9 mouse cellular contexts compared by ENCODE assay signal in the genomic region with DNA sequence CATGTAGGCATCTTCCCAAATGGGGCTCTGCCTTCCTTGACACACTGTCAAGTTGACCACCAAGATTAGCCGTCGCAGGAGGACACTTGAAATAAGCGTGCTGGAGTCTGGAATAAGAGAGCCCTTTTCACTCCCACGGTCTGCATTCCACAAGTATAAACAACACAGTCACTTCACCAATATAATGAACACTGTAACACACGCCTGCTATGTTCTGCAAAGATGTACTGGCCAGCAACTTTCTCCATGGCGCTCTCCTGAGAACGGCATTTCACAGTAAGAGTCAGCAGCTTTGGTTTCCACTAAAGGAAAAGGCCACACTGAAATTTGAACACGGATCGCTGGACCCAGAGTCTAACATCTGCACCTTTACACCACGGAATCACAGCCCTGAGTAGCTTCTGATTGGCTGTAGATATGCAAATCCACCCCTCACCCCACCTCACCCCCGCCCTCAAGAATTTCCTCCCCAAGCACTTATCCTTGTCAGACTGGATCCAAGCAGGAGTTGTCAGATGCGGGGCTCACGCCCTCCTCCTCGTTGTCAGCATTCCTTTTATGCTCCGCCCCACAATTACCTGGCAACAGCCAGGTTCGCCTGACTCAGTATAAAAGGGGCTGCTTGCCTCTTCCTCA. TPM values are rescaled to one million over a fixed set of nuclear protein-coding genes. Genes with fewer than 3 reads are reported as not detected.
DNase-seq lines count a peak whose midpoint lies in the region; ATAC-seq and TF ChIP-seq lines count a peak whose summit lies in the region.
"Had no signal": no experiment of that assay in that cellular context is flagged by ENCODE, and none has a peak within 500 bp of the region (broad histone marks: within the 10 kb centered on the region; RNA-seq: fewer than 3 reads in every experiment).

No protein-coding gene starts in this region.

- no peak for ATAC-seq in forebrain, embryonic 14.5 days
- ATAC-seq in midbrain, postnatal 0 days (ENCODE audit: low FRiP score): no peak

- H3K4me1 ChIP-seq in heart, embryonic 10.5 days: peaks cover 28% of the 10 kb centered on the region
- H3K4me1 ChIP-seq in forebrain, embryonic 14.5 days (ENCODE audit: control insufficient read depth, insufficient read depth, low read length): peaks cover 7% of the 10 kb centered on the region
- peaks cover 9% of the 10 kb centered on the region; the same call in 1 of the 2 replicates for H3K4me1 ChIP-seq in midbrain, postnatal 0 days (ENCODE audit: insufficient read depth, low read length)

- WGBS in heart, embryonic 10.5 days: 2% methylated on average over 16 of the region's 16 CpGs
- 7% methylated on average over 16 of the region's 16 CpGs for WGBS in forebrain, embryonic 14.5 days
- WGBS in midbrain, postnatal 0 days: 9% methylated on average over 16 of the region's 16 CpGs

- peak overlapping the region; percentile 49 for H3K4me3 ChIP-seq in heart, embryonic 10.5 days
- H3K4me3 ChIP-seq in forebrain, embryonic 14.5 days (ENCODE audit: low read depth, low read length): no peak overlapping the region
- H3K4me3 ChIP-seq in midbrain, postnatal 0 days (ENCODE audit: low read depth, low read length): no peak overlapping the region

- DNase-seq in heart, embryonic 10.5 days (ENCODE audit: low spot score): peak; percentile 85
- DNase-seq in heart, postnatal 4 days: no peak
- DNase-seq in forebrain, embryonic 14.5 days (ENCODE audit: low spot score): peak; percentile 15
- peak; percentile 42 to 43 for DNase-seq in kidney, postnatal 36 days
- DNase-seq in midbrain, postnatal 0 days (ENCODE audit: low spot score): peak; percentile 2
- DNase-seq in layer of hippocampus, adult 9-11 months: no peak
- no peak for DNase-seq in frontal cortex, postnatal 10 days (ENCODE audit: low spot score in 2 of 2)
- DNase-seq in thymus, postnatal 4 days: no peak

- no peak for TF ChIP-seq CTCF in midbrain, postnatal 0 days (IDR thresholded peaks at IDR 0.05)

- peak overlapping the region; percentile 9; the same call in 1 of the 2 replicates for H3K4me2 ChIP-seq in forebrain, embryonic 14.5 days (ENCODE audit: low read length)
- peak overlapping the region; percentile 12 for H3K4me2 ChIP-seq in midbrain, postnatal 0 days (ENCODE audit: low read depth, low read length, poor library complexity, severe bottlenecking)

- H3K27ac ChIP-seq in heart, embryonic 10.5 days: peak overlapping the region; percentile 77
- no peak overlapping the region for H3K27ac ChIP-seq in forebrain, embryonic 14.5 days (ENCODE audit: low read depth, low read length)
- H3K27ac ChIP-seq in midbrain, postnatal 0 days (ENCODE audit: low read depth, low read length): no peak overlapping the region

- H3K36me3 ChIP-seq in heart, embryonic 10.5 days: peaks cover 4% of the 10 kb centered on the region; the same call in 1 of the 2 replicates
- no peaks in the 10 kb centered on the region for H3K36me3 ChIP-seq in forebrain, embryonic 14.5 days (ENCODE audit: control insufficient read depth, insufficient read depth, low read length)
- H3K36me3 ChIP-seq in midbrain, postnatal 0 days (ENCODE audit: insufficient read depth, low read length): no peaks in the 10 kb centered on the region

- H3K27me3 ChIP-seq in heart, embryonic 10.5 days (ENCODE audit: insufficient read depth, poor library complexity, severe bottlenecking): no peaks in the 10 kb centered on the region
- 0 out of 2 replicates have a peak, but pooled peaks cover 3% of the 10 kb centered on the region for H3K27me3 ChIP-seq in forebrain, embryonic 14.5 days (replicated peaks; ENCODE audit: control insufficient read depth, insufficient read depth, low read length)
- H3K27me3 ChIP-seq in midbrain, postnatal 0 days (ENCODE audit: insufficient read depth, low read length): no peaks in the 10 kb centered on the region

- no peaks in the 10 kb centered on the region for H3K9me3 ChIP-seq in heart, embryonic 10.5 days
- H3K9me3 ChIP-seq in forebrain, embryonic 14.5 days (replicated peaks; ENCODE audit: control insufficient read depth, low read length): no peaks in the 10 kb centered on the region
- no peaks in the 10 kb centered on the region for H3K9me3 ChIP-seq in midbrain, postnatal 0 days (ENCODE audit: low read length)

- H3K9ac ChIP-seq in forebrain, embryonic 14.5 days (ENCODE audit: low read length): no peak overlapping the region
- H3K9ac ChIP-seq in midbrain, postnatal 0 days (replicated peaks; ENCODE audit: low read length, poor library complexity, severe bottlenecking): no peak overlapping the region

RNA-seq across cellular contexts. Expression of a gene that starts 9.2 kb away (rescaled TPM):
- not detected in 2 replicates for polyA plus RNA-seq in heart, embryonic 10.5 days (2016; fragmentation: Nextera tagmentation; extraction: Ambion mirVana)
- not detected for total RNA-seq in heart, postnatal 4 days (2021)
- polyA plus RNA-seq in forebrain, embryonic 14.5 days (2014; fragmentation: Nextera tagmentation; extraction: Ambion mirVana): not detected in 2 replicates
- not detected in 2 replicates for total RNA-seq in midbrain, postnatal 0 days (2014; rRNA removed)
- polyA plus RNA-seq in midbrain, postnatal 0 days (2015; fragmentation: Nextera tagmentation; extraction: Ambion mirVana): not detected in 2 replicates
- polyA plus RNA-seq: cortical plate, adult 2 months had no signal

RNA-seq across cellular contexts. Expression of a gene that starts 25.7 kb away (rescaled TPM):
- polyA plus RNA-seq in heart, embryonic 10.5 days (2016; fragmentation: Nextera tagmentation; extraction: Ambion mirVana): 16.2 and 25.6 TPM in 2 replicates
- 10 to 100 TPM; 17.0 to 18.5 TPM for total RNA-seq in heart, postnatal 4 days (2021)
- polyA plus RNA-seq in forebrain, embryonic 14.5 days (2014; fragmentation: Nextera tagmentation; extraction: Ambion mirVana): 5.3 and 6.8 TPM in 2 replicates
- 30.4 and 33.1 TPM in 2 replicates for total RNA-seq in midbrain, postnatal 0 days (2014; rRNA removed)
- 17.6 and 18.1 TPM in 2 replicates for polyA plus RNA-seq in midbrain, postnatal 0 days (2015; fragmentation: Nextera tagmentation; extraction: Ambion mirVana)

RNA-seq across cellular contexts. Expression of a gene that starts 55.1 kb away (rescaled TPM):
- 1.9 and 3.2 TPM in 2 replicates for polyA plus RNA-seq in heart, embryonic 10.5 days (2016; fragmentation: Nextera tagmentation; extraction: Ambion mirVana)
- 1 to 10 TPM; 4.9 TPM for total RNA-seq in heart, postnatal 4 days (2021)
- polyA plus RNA-seq in forebrain, embryonic 14.5 days (2014; fragmentation: Nextera tagmentation; extraction: Ambion mirVana): 0.51 and 0.67 TPM in 2 replicates
- total RNA-seq in midbrain, postnatal 0 days (2014; rRNA removed): 0.38 and 0.71 TPM in 2 replicates
- polyA plus RNA-seq in midbrain, postnatal 0 days (2015; fragmentation: Nextera tagmentation; extraction: Ambion mirVana): 0.60 and 0.75 TPM in 2 replicates

Comparison
In these comparisons a context has a peak if more than half of its experiments do, and no peak if none do; other contexts are left out.
1. DNase-seq: peak in heart, embryonic 10.5 days (single experiment), forebrain, embryonic 14.5 days (single experiment), kidney, postnatal 36 days (2 of 2) and midbrain, postnatal 0 days (single experiment); none in heart, postnatal 4 days (single experiment), layer of hippocampus, adult 9-11 months (single experiment), frontal cortex, postnatal 10 days (0 of 2) and thymus, postnatal 4 days (single experiment).